Mouse (Mus musculus): ENCODE results near the gene Marveld1. TPM values are rescaled to one million over a fixed set of nuclear protein-coding genes. Genes with fewer than 3 reads are reported as not detected.
A peak's percentile ranks its signal among the peaks of the same experiment; 100 is the strongest.

The Marveld1 gene
- polyA plus RNA-seq, 1 experiment from 2014 or later = 1.5 TPM

DNA sequence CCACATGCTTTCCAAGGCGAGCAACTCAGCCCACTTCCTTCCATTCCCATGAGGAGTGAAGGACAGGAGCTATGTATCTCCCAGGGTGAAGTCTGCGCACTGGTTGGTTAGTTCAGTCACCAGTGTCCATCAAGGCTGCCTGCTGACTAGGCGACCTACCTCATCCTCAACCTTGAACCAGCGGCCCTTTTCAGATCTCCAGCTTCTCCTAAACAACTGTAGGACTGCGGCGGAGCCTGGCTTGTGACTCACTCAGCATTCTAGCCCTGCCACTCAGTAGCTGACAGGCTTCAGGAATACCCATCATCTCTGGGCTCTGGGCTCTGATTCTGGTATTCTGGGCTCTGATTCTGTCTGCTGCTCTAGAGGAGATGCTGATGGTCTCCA, 21.0 kb upstream of the Marveld1 start:
- Histone ChIP-seq H3K9ac (replicated peaks; ENCODE audit: low read depth, low read length) (no peak overlapping the region), H3K4me2 (ENCODE audit: low read length) (no peak overlapping the region), H3K4me3 (replicated peaks; ENCODE audit: low read length) (no peak overlapping the region), H3K4me1 (replicated peaks; ENCODE audit: control insufficient read depth, insufficient read depth, low read length) (peaks cover 17% of the 10 kb centered on the region), H3K36me3 (ENCODE audit: control insufficient read depth, insufficient read depth) (peaks cover 8% of the 10 kb centered on the region), H3K9me3 (ENCODE audit: control insufficient read depth, low read length) (no peaks in the 10 kb centered on the region), H3K27ac (ENCODE audit: low read length) (no peak overlapping the region), H3K27me3 (replicated peaks; ENCODE audit: control insufficient read depth, insufficient read depth, low read length) (no peaks in the 10 kb centered on the region; the same call in 1 of the 2 replicates)
- WGBS = 89% methylated on average over 6 of the region's 6 CpGs
- ATAC-seq = no peak

DNA sequence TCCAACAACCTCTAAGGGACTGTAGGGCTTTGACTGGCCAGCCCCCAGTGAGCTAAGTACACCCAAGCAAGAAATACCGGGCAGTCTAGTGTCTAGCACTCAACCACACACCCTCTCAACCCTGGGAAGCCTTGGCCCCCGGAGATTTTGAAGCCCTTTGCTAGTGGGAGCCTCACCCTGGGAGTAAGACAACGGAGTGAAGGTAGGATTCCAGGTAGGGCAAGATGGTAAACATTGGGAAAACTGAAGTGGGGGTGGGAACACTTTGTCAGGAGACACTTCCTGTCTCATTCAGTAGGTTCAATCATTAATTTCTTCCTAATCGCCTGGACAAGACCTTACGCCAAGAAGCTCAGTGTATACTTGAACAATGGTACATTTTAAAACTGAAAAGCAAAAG, 20.2 kb upstream of the Marveld1 start:
- ATAC-seq = no peak
- 92% methylated on average over 5 of the region's 5 CpGs for WGBS
- H3K9ac ChIP-seq (replicated peaks; ENCODE audit: low read depth, low read length) = no peak overlapping the region

GRCm38 (mm10) chr19:42128052-42128740, 19.0 kb upstream of the Marveld1 start:
- H3K4me2 ChIP-seq (ENCODE audit: low read length) = peak overlapping the region; percentile 99
- no peak for ATAC-seq

More for the DNA sequence above, 20.2 kb upstream of the Marveld1 start:
- Histone ChIP-seq H3K36me3 (ENCODE audit: control insufficient read depth, insufficient read depth) (peaks cover 5% of the 10 kb centered on the region; the same call in 1 of the 2 replicates), H3K4me1 (replicated peaks; ENCODE audit: control insufficient read depth, insufficient read depth, low read length) (peaks cover 17% of the 10 kb centered on the region), H3K4me2 (ENCODE audit: low read length) (no peak overlapping the region), H3K27ac (ENCODE audit: low read length) (no peak overlapping the region), H3K27me3 (replicated peaks; ENCODE audit: control insufficient read depth, insufficient read depth, low read length) (no peaks in the 10 kb centered on the region; the same call in 1 of the 2 replicates), H3K4me3 (replicated peaks; ENCODE audit: low read length) (no peak overlapping the region), H3K9me3 (ENCODE audit: control insufficient read depth, low read length) (no peaks in the 10 kb centered on the region)

DNA sequence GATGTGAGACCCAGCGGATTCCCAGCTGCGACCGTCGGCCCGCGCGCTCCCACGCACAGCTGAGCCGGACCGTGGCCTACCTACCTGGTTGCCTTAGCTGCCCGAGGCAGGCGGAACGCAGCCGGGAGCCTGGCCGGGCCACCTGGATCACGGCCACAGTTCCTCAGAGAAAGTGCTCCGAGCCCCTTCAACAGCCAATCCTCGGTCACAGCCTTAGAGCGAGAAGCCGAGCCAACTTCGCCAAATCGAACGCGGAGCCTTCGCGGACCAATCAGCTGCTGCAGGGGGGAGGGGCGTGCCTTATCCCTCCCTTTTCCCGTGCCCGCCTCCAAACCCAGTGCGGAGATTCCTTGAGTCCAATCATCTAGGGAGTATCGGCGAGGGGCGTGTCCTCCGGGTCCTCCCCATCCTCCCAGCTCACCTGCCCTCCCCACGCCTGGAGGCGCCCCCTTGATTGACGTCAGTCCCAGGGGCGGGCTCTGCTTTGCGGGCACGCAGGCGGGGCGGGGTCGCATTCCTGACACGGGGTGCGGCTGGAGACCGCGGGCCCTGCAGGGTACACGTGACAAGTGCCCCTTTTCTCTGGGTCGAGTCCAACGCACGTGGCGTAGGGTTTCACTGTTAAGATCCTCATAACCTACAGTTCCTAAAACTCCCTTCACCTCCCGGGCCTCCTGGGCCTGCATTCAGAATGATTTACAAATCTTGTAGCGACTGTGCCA, 18.3 kb upstream of the Marveld1 start, which contains the start of gene Avpi1:
TSS of gene Avpi1 (minus strand) at position 273 of the 722 bp plus-strand sequence.
- peak within 1 kb of the TSS; percentile 99 for H3K4me2 ChIP-seq (ENCODE audit: low read length)
- H3K4me3 ChIP-seq (replicated peaks; ENCODE audit: low read length) = peak within 1 kb of the TSS; percentile 73
- peak; percentile 98 for ATAC-seq
- under 1% methylated on average over 53 of the region's 54 CpGs for WGBS
- H3K36me3 ChIP-seq (ENCODE audit: control insufficient read depth, insufficient read depth) = no peaks in the 10 kb centered on the region
- H3K27me3 ChIP-seq (replicated peaks; ENCODE audit: control insufficient read depth, insufficient read depth, low read length) = no peaks in the 10 kb centered on the region; the same call in 1 of the 2 replicates
- peak within 1 kb of the TSS; percentile 76 for H3K9ac ChIP-seq (replicated peaks; ENCODE audit: low read depth, low read length)
- peak within 1 kb of the TSS; percentile 69 for H3K27ac ChIP-seq (ENCODE audit: low read length)
- no peaks in the 10 kb centered on the region for H3K9me3 ChIP-seq (ENCODE audit: control insufficient read depth, low read length)
- H3K4me1 ChIP-seq (replicated peaks; ENCODE audit: control insufficient read depth, insufficient read depth, low read length) = peaks cover 17% of the 10 kb centered on the region

More at GRCm38 (mm10) chr19:42128052-42128740, 19.0 kb upstream of the Marveld1 start:
- Histone ChIP-seq H3K9me3 (ENCODE audit: control insufficient read depth, low read length) (no peaks in the 10 kb centered on the region), H3K9ac (replicated peaks; ENCODE audit: low read depth, low read length) (peak overlapping the region; percentile 76), H3K36me3 (ENCODE audit: control insufficient read depth, insufficient read depth) (0 out of 2 replicates have a peak, but pooled peaks cover under 1% of the 10 kb centered on the region), H3K27me3 (replicated peaks; ENCODE audit: control insufficient read depth, insufficient read depth, low read length) (no peaks in the 10 kb centered on the region; the same call in 1 of the 2 replicates), H3K27ac (ENCODE audit: low read length) (peak overlapping the region; percentile 49; the same call in 1 of the 2 replicates), H3K4me3 (replicated peaks; ENCODE audit: low read length) (peak overlapping the region; percentile 73), H3K4me1 (replicated peaks; ENCODE audit: control insufficient read depth, insufficient read depth, low read length) (peaks cover 17% of the 10 kb centered on the region)
- 4% methylated on average over 23 of the region's 23 CpGs for WGBS

DNA sequence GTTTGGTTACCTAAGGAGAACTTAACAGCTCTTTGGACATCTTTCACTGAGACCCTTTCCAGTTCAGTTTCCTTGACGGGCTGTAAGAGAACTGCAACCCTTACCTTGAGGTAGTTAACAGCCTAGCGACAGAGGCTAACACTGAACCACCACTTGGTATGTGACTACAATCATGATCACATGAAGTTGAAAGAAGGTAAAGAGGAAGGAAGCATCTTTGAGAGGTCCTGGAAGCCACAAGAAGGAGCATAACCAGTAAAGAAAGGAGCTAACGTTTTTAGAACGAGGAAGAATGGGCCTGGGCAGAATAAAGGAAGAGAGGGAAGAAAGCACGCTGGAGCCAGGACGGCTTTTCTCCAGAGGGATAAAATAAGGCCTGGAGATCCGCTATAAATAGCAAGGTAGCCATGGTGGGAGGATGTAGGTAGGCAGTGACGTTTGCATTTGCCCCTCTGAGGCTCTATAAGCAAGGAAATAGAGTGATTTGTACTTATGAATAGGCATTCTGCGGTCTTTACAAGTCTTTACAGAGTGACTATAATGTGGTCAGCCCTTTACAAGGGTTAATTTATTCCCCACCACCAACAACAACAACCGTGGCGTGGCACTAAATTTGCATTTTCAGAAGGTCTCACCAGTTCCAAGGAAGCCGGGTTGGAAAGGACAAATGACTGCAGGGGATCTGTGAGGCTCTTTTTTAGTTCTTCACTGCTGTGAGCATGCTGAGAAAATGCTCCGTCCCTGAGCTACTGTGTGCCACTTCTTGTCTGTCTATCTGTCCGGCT, 17.5 kb upstream of the Marveld1 start:
- Histone ChIP-seq H3K4me1 (replicated peaks; ENCODE audit: control insufficient read depth, insufficient read depth, low read length) (peaks cover 17% of the 10 kb centered on the region), H3K4me2 (ENCODE audit: low read length) (peak overlapping the region; percentile 99), H3K4me3 (replicated peaks; ENCODE audit: low read length) (peak overlapping the region; percentile 73), H3K9me3 (ENCODE audit: control insufficient read depth, low read length) (no peaks in the 10 kb centered on the region), H3K9ac (replicated peaks; ENCODE audit: low read depth, low read length) (peak overlapping the region; percentile 39), H3K27ac (ENCODE audit: low read length) (peak overlapping the region; percentile 69), H3K36me3 (ENCODE audit: control insufficient read depth, insufficient read depth) (no peaks in the 10 kb centered on the region), H3K27me3 (replicated peaks; ENCODE audit: control insufficient read depth, insufficient read depth, low read length) (no peaks in the 10 kb centered on the region; the same call in 1 of the 2 replicates)
- 11% methylated on average over 14 of the region's 14 CpGs for WGBS
- peak; percentile 17 for ATAC-seq

DNA sequence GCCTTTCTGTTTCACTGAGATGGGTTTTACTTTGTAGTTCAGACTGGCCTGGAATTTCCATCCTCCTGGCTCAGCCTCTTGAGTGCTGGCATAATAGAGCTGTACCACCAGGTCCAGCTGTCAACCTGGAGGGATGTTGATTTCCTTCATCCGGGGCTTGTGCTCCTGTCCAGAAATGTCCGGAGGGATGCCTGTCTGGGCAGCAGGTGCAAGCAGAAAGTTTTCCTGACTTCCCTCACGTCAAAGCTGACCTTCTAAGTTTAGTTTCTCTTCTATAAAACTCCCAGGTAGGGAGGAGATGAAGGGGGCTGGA, 16.9 kb upstream of the Marveld1 start:
- Histone ChIP-seq H3K4me2 (ENCODE audit: low read length) (no peak overlapping the region), H3K4me1 (replicated peaks; ENCODE audit: control insufficient read depth, insufficient read depth, low read length) (peaks cover 17% of the 10 kb centered on the region), H3K9ac (replicated peaks; ENCODE audit: low read depth, low read length) (no peak overlapping the region), H3K27me3 (replicated peaks; ENCODE audit: control insufficient read depth, insufficient read depth, low read length) (no peaks in the 10 kb centered on the region; the same call in 1 of the 2 replicates), H3K9me3 (ENCODE audit: control insufficient read depth, low read length) (no peaks in the 10 kb centered on the region), H3K27ac (ENCODE audit: low read length) (no peak overlapping the region), H3K4me3 (replicated peaks; ENCODE audit: low read length) (no peak overlapping the region), H3K36me3 (ENCODE audit: control insufficient read depth, insufficient read depth) (no peaks in the 10 kb centered on the region)
- ATAC-seq = no peak
- 41% methylated on average over 3 of the region's 3 CpGs for WGBS

DNA sequence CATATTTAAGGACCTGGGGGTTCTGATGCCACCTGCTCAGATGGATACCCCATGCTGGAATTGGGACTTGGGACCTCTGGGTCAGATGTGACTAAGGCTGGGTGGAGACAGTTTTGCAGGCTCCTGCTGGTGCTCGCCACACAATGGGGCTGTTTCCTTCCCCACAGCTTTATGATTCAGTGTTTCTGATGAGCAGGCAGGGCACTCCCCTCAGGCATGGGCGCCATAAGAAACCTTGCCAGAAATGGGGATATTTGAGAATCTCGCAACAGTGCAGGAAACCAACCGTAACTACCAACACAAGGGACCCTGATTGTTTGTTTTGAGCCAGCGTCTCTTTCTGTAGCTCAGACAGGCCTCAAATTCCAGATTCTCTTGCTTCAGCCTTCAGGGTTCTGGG, 16.1 kb upstream of the Marveld1 start:
- Histone ChIP-seq H3K27ac (ENCODE audit: low read length) (no peak overlapping the region), H3K4me1 (replicated peaks; ENCODE audit: control insufficient read depth, insufficient read depth, low read length) (peaks cover 17% of the 10 kb centered on the region), H3K9ac (replicated peaks; ENCODE audit: low read depth, low read length) (no peak overlapping the region), H3K36me3 (ENCODE audit: control insufficient read depth, insufficient read depth) (no peaks in the 10 kb centered on the region), H3K4me2 (ENCODE audit: low read length) (no peak overlapping the region), H3K4me3 (replicated peaks; ENCODE audit: low read length) (no peak overlapping the region), H3K27me3 (replicated peaks; ENCODE audit: control insufficient read depth, insufficient read depth, low read length) (no peaks in the 10 kb centered on the region; the same call in 1 of the 2 replicates), H3K9me3 (ENCODE audit: control insufficient read depth, low read length) (no peaks in the 10 kb centered on the region)
- WGBS = 67% methylated on average over 5 of the region's 5 CpGs
- no peak for ATAC-seq

DNA sequence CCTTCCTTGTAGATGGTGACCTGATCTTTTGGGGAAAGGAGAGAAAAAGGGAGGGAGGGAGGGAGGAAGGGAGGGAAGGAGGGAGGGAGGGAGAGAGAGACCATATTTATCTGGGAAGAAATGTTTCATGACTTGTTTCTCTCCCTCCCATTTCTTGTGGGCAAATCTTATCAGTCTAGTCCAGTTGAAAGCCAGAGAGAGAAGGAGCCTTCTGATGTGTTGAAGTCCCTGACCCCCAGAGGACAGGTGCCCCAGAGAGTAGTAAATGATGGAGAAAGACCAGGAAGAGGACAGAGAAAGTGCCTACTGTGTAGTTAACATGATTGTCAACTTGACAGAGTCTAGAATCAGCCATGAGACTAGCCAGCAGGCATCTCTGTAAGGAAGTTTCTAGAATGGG, 12.1 kb upstream of the Marveld1 start:
- no peaks in the 10 kb centered on the region for H3K36me3 ChIP-seq (ENCODE audit: control insufficient read depth, insufficient read depth)
- ATAC-seq = no peak
- 0 out of 2 replicates have a peak, but pooled peaks cover 2% of the 10 kb centered on the region for H3K4me1 ChIP-seq (replicated peaks; ENCODE audit: control insufficient read depth, insufficient read depth, low read length)

GRCm38 (mm10) chr19:42136126-42136525, 11.1 kb upstream of the Marveld1 start:
- Histone ChIP-seq H3K27ac (ENCODE audit: low read length) (no peak overlapping the region), H3K9ac (replicated peaks; ENCODE audit: low read depth, low read length) (no peak overlapping the region), H3K27me3 (replicated peaks; ENCODE audit: control insufficient read depth, insufficient read depth, low read length) (no peaks in the 10 kb centered on the region), H3K4me1 (replicated peaks; ENCODE audit: control insufficient read depth, insufficient read depth, low read length) (no peaks in the 10 kb centered on the region), H3K9me3 (ENCODE audit: control insufficient read depth, low read length) (no peaks in the 10 kb centered on the region), H3K4me3 (replicated peaks; ENCODE audit: low read length) (no peak overlapping the region), H3K36me3 (ENCODE audit: control insufficient read depth, insufficient read depth) (no peaks in the 10 kb centered on the region), H3K4me2 (ENCODE audit: low read length) (no peak overlapping the region)
- WGBS = 16% methylated on average over 5 of the region's 5 CpGs
- ATAC-seq = no peak

More for the DNA sequence above, 12.1 kb upstream of the Marveld1 start:
- Histone ChIP-seq H3K27me3 (replicated peaks; ENCODE audit: control insufficient read depth, insufficient read depth, low read length) (no peaks in the 10 kb centered on the region), H3K4me2 (ENCODE audit: low read length) (no peak overlapping the region), H3K9ac (replicated peaks; ENCODE audit: low read depth, low read length) (no peak overlapping the region), H3K9me3 (ENCODE audit: control insufficient read depth, low read length) (no peaks in the 10 kb centered on the region), H3K27ac (ENCODE audit: low read length) (no peak overlapping the region), H3K4me3 (replicated peaks; ENCODE audit: low read length) (no peak overlapping the region)
